Comparison of ENCODE assay signal across 13 mouse cellular contexts in genomic region chr6:146514531-146514948, GRCm38 (mm10). TPM values are rescaled to one million over a fixed set of nuclear protein-coding genes. Genes with fewer than 3 reads are reported as not detected.
A peak's percentile ranks its signal among the peaks of the same experiment; 100 is the strongest.
DNase-seq lines count a peak whose midpoint lies in the region; ATAC-seq and TF ChIP-seq lines count a peak whose summit lies in the region.
"Had no signal": no experiment of that assay in that cellular context is flagged by ENCODE, and none has a peak within 500 bp of the region (broad histone marks: within the 10 kb centered on the region; RNA-seq: fewer than 3 reads in every experiment).

No protein-coding gene starts in this region.

- no peaks in the 10 kb centered on the region for H3K4me1 ChIP-seq in kidney, postnatal 0 days (replicated peaks; ENCODE audit: insufficient read depth, low read length)
- H3K4me1 ChIP-seq in kidney, adult 2 months (ENCODE audit: control insufficient read depth, insufficient read depth, low read length) = no peaks in the 10 kb centered on the region
- peaks cover 39% of the 10 kb centered on the region for H3K4me1 ChIP-seq in heart, embryonic 12.5 days (replicated peaks)
- H3K4me1 ChIP-seq: intestine, embryonic 15.5 days had no signal

- no peak for TF ChIP-seq CTCF in kidney, postnatal 0 days (IDR thresholded peaks at IDR 0.05; ENCODE audit: low read depth)
- no peak for TF ChIP-seq CTCF in kidney, adult 2 months (conservative IDR thresholded peaks at IDR 0.05; ENCODE audit: insufficient read depth, insufficient read length, low read depth, low read length)

- DNase-seq in kidney, postnatal 0 days (ENCODE audit: low spot score) = peak; percentile 54
- DNase-seq in kidney, adult 2 months = no peak
- DNase-seq in CD4-positive helper T cell, adult 2 months (ENCODE audit: low read depth, low spot score) = peak; percentile 27
- peak; percentile 69 to 70 for DNase-seq in spleen, postnatal 36 days (ENCODE audit: low spot score in 2 of 2)
- DNase-seq in cerebellum, adult 11-12 months = no peak
- DNase-seq in left cerebral cortex, postnatal 4 days = no peak
- no peak for DNase-seq in left cerebral cortex, postnatal 36 days (ENCODE audit: low spot score in 2 of 2)
- DNase-seq: embryo, embryonic 11 days; layer of hippocampus, adult 9-11 months had no signal

- H3K9me3 ChIP-seq in kidney, postnatal 0 days (replicated peaks; ENCODE audit: low read length) = no peaks in the 10 kb centered on the region
- no peaks in the 10 kb centered on the region for H3K9me3 ChIP-seq in heart, embryonic 12.5 days (replicated peaks)
- H3K9me3 ChIP-seq: intestine, embryonic 15.5 days; midbrain, embryonic 13.5 days had no signal

- no peak overlapping the region for H3K4me3 ChIP-seq in kidney, postnatal 0 days (replicated peaks; ENCODE audit: low read depth, low read length)
- H3K4me3 ChIP-seq in kidney, adult 2 months (ENCODE audit: insufficient read depth, low read depth, low read length) = no peak overlapping the region
- H3K4me3 ChIP-seq in heart, embryonic 12.5 days = no peak overlapping the region
- H3K4me3 ChIP-seq: intestine, embryonic 15.5 days; midbrain, embryonic 13.5 days had no signal

- H3K9ac ChIP-seq in kidney, postnatal 0 days (ENCODE audit: low read depth, low read length) = no peak overlapping the region
- H3K9ac ChIP-seq in heart, embryonic 12.5 days = no peak overlapping the region
- H3K9ac ChIP-seq: intestine, embryonic 15.5 days; midbrain, embryonic 13.5 days had no signal

- no peak overlapping the region for H3K4me2 ChIP-seq in kidney, postnatal 0 days (ENCODE audit: low read length)
- H3K4me2 ChIP-seq in heart, embryonic 12.5 days = no peak overlapping the region
- H3K4me2 ChIP-seq: intestine, embryonic 15.5 days; midbrain, embryonic 13.5 days had no signal

- intact Hi-C loops in left cerebral cortex, postnatal 4 days (cut with DNase I) = no loop called here
- intact Hi-C loops in left cerebral cortex, postnatal 36 days (cut with DNase I) = no loop called here

- H3K27me3 ChIP-seq in kidney, postnatal 0 days (ENCODE audit: insufficient read depth, low read length) = no peaks in the 10 kb centered on the region
- no peaks in the 10 kb centered on the region for H3K27me3 ChIP-seq in kidney, adult 2 months (replicated peaks; ENCODE audit: control insufficient read depth, insufficient read depth, low read length)
- no peaks in the 10 kb centered on the region for H3K27me3 ChIP-seq in heart, embryonic 12.5 days (replicated peaks)
- H3K27me3 ChIP-seq: intestine, embryonic 15.5 days; midbrain, embryonic 13.5 days had no signal

- H3K36me3 ChIP-seq in kidney, postnatal 0 days (ENCODE audit: insufficient read depth, low read length) = no peaks in the 10 kb centered on the region
- H3K36me3 ChIP-seq in kidney, adult 2 months (ENCODE audit: control insufficient read depth, insufficient read depth, low read length) = no peaks in the 10 kb centered on the region
- H3K36me3 ChIP-seq in heart, embryonic 12.5 days = no peaks in the 10 kb centered on the region
- H3K36me3 ChIP-seq: intestine, embryonic 15.5 days; midbrain, embryonic 13.5 days had no signal

- no peak overlapping the region for H3K27ac ChIP-seq in kidney, postnatal 0 days
- no peak overlapping the region for H3K27ac ChIP-seq in kidney, adult 2 months (ENCODE audit: insufficient read depth, low read depth, low read length)
- peak overlapping the region; percentile 4; the same call in 1 of the 2 replicates for H3K27ac ChIP-seq in heart, embryonic 12.5 days (ENCODE audit: poor library complexity, severe bottlenecking)
- H3K27ac ChIP-seq: intestine, embryonic 15.5 days; midbrain, embryonic 13.5 days had no signal

- WGBS in kidney, postnatal 0 days = 37% methylated on average over 7 of the region's 7 CpGs
- 58% methylated on average over 7 of the region's 7 CpGs for WGBS in kidney, adult 2 months
- WGBS in heart, embryonic 12.5 days = 40% methylated on average over 7 of the region's 7 CpGs

- no peak for ATAC-seq in kidney, postnatal 0 days (replicated peaks; ENCODE audit: low FRiP score, low read depth)
- 0 out of 2 replicates have a peak, but pooled peaks have one; percentile 44 for ATAC-seq in heart, embryonic 12.5 days (ENCODE audit: insufficient number of reproducible peaks, low FRiP score)
- ATAC-seq: forebrain, embryonic 14.5 days; intestine, embryonic 15.5 days; midbrain, embryonic 13.5 days had no signal

- no peak for TF ChIP-seq POLR2A in kidney, adult 2 months (IDR thresholded peaks at IDR 0.05; ENCODE audit: low read depth, low read length)

RNA-seq across cellular contexts. Expression of gene Itpr2, which starts 12.5 kb away (rescaled TPM):
- 17.3 and 17.4 TPM in 2 replicates for polyA plus RNA-seq in kidney, postnatal 0 days (2015; fragmentation: Nextera tagmentation; extraction: Ambion mirVana)
- polyA plus RNA-seq in kidney, adult 2 months (2012; rRNA removed) = 31.9 and 35.8 TPM in 2 replicates
- polyA plus RNA-seq in heart, embryonic 12.5 days (2016; fragmentation: Nextera tagmentation; extraction: Ambion mirVana) = 32.4 and 40.7 TPM in 2 replicates
- total RNA-seq in left cerebral cortex, postnatal 4 days (2021) = 10 to 100 TPM; 11.3 to 12.9 TPM
- total RNA-seq in left cerebral cortex, postnatal 36 days (2021) = 10 to 100 TPM; 11.9 to 17.1 TPM

Comparison
In these comparisons a context has a peak if more than half of its experiments do, and no peak if none do; other contexts are left out.
1. DNase-seq: peak in kidney, postnatal 0 days (single experiment), CD4-positive helper T cell, adult 2 months (single experiment) and spleen, postnatal 36 days (2 of 2); none in kidney, adult 2 months (single experiment), cerebellum, adult 11-12 months (single experiment), left cerebral cortex, postnatal 4 days (single experiment) and left cerebral cortex, postnatal 36 days (0 of 2).